Mouse (Mus musculus) c-Kit-negative CD71-positive TER-119-positive erythroid progenitor cells, embryonic 14.5 days (primary cell): Measurements from ENCODE around the gene Fam155a.

Experiments
- DNase-seq: peaks from one replicate; pipeline ENCODE4 v3.0.0-alpha.2; 2013; ENCODE audit warnings: low read depth, low spot score

Fam155a gene

DNA sequence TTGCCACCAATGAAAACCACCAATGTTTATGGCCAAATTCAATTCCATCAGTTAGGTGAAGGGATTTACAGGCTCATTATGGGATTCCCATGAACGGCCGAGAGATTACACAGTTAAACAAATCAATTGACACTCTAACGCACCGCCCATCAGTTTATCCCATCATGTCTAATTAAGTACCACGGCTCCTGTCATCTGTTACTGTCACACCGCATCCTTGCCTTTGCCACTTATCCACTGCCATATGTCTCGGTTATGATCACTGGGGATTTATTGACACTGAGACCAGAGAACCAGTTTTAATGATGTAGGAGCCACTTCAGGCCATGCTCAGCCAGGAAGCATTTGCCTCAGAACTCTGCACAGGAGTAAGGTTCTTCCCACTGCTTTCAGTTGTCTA is 588.5 kb downstream of the Fam155a start:
- no peak for DNase-seq

DNA sequence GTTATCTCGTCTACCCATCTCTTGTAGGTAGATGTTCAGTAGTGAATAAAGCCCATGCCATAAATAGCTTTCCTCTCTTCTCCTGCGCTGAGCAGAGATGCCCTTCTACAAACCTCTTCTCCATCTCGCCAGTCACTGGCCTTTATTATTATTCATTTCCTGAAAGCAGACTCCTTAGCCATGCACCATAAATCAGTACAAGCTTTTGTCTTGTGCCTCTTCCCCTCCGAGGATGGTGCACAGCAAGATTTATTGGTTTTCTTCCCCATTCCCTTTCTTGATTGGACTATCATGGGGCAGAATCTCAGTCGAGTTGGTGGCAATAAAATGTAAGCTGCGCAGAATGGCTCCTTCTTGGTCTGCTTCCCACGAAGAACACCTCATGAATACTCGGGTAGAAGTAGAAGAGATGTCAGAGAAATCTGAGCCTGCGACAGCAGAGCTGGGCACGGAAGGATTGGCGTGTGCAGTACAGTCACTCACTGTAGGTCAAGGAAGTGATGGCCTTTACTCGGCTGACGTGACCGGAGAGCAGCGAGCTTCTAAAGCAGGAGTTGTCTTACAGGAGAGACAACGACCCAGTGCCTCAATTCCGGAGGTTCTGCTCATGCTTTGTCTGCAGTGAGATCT is 590.2 kb downstream of the Fam155a start:
- no peak for DNase-seq

DNA sequence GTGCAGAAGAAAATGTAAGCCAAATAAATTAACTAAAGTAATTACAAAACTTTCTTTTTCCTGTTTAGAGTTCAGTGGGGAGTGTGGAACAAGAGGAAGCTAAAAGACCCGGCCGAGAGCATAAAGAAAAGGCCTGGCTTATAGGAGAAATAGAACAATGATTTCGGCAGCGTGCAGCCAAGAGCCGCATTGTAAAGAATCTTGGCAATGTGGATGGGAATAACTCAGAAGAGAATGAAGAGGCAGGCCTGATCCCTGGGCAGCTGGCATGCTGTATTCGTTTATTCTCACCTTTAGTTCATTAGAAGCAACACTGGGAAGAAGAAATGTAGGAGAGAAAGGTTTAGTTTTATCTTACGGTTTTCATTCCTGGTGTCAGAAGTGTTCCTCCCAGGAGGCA is 594.0 kb downstream of the Fam155a start:
- no peak for DNase-seq

DNA sequence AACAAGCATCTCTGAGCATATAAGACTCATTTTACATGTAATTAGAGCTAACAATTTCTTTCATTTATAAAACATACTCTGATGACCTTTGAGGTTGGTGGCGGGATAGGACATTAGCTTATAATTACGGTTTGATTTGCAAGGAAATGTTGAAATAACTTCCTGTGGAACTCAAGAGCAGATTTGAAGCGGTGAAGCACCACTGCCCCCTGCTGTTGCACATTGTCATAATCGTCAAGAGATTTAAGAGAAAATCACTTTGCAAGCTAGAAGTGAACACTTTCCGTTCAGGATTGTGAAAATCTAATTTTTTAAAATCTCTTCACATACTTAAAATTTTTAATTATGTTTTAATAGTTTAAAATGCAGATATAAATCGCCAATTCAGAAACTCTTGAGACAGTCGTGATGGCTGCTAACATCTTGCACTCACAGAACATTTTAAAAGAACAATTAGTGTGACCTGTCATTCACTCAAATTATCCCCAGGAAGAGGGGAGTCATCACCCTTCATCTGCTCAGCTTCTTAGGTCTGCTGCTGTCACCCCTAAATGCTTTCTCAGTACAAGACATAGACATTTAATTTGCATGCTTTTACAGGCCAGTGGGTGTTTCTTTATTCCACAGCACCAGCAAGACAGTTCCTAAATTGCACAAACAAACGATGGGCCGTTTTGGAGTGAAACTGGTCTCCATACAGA is 595.9 kb downstream of the Fam155a start:
- DNase-seq = no peak

DNA sequence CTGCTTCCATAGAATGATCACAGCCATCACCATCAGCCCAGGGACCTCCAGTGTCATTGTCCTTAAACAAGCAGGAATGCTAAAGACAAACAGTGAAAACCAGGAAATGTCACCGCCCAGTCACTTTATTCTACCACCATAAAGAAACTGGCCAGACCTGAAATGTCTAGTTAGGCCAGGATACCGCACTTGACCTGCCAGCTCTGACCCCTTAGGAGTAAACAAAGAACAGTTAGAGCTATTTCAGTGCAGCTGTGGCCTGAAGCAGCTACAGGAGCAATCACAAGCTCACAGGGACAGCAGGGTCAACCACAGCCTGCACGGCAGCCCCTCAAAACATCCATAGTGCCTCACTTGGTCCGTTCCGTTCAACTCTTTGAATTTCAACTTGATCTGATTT is 599.1 kb downstream of the Fam155a start:
- DNase-seq = no peak

DNA sequence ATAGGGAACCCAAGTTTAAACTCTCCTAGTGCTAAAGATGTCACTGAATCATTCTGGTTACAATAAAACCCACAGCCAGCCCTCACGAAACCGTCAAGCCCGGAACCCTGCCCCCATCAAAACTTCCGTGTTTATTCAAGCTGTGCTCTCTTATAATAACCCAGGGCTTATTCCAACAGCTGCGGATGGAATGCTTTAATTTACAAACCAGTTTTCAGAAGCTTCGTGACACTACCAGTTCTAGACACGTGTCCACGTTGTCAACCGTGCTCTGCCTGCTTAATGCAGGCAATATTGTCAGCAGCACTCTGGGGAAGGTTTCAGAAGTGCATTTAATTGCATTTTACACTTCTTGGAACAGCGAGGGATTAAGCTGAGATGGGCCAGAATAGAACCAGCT is 603.0 kb downstream of the Fam155a start:
- DNase-seq = no peak

DNA sequence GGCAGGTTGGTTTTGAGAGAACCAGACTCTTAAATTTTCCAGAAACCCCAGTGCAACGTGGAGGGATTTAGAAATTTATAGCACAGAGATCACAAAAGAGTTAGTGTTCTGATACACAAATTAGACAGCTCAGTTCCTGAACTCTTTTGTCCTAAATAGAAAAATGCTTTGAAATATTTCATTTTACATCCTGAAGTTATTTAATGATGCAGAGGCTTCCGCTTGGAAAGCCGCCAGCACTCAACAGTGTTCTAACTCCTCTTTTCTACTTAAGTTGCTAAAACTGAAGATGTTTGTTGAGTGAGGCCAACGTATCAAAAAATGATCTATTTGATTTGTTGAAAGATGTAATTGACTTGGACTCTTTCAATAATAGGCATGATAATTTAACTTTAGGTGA is 609.4 kb downstream of the Fam155a start:
- no peak for DNase-seq

DNA sequence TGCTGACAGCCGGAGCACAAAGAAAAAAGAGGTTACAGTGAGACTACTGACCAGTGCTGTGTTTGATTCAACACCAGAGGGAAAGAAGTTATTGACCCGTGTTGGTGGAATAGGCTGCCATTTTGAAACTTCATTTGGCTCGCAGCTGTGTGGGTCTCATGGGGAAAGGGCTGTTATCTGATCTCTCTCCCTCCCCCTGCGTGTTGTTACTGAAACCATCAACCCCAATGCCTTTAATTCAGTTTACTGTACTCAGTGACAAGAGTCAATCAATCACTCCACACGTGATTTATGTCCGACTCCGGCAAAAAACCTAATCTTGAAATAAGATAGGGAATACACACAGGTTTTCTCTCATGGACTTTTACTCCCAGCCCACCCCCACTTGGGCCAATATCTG is 611.6 kb downstream of the Fam155a start:
- DNase-seq = no peak

DNA sequence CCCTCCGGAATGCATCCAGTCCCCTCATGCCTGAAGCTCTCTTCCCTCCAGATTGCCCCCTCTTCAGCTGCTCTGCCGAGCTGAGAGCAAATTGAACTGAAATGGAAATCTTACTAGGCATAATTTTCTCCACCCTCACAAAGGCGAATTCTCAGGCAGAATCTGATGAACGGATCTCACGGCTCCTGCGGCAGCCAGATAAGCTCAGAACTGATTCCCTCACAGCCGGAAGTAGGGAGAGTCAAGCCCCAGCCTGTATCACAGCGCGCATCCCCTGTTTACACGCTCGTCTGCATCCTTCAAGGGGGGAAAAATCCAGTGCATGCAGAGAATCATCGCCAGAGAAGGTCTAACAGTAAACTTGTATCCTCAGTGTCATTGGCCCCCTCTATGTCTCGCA is 612.3 kb downstream of the Fam155a start:
- DNase-seq = no peak

DNA sequence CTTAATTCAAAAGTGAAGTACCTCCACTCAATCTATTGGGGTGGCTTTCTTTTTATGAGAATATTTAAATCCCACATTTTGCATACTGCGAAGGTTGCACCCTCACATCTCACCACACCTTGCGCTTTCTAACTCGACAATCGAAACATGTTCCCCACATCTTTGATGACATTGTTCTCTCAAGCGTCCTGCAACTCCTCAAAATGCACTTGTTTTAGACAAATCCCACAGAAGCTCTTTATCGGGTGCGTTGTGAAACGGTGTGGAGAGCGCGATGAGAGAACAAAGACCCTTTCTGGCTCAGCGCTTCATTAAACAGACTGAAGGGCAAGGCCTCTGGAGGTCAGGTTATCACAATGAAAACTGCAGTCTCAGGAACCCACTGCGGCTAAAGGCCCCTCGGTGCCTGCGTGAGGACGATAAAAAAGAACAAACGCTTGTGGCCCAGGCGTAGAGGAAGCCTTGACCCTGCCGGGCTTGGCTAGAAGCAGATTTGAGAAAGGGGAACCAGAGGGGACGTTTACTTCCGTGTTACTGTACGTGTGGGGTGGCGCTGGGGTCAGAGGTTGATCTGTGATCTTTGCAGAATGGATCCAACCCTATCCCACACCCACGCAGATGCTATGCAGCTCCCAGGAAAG is 613.7 kb downstream of the Fam155a start:
- DNase-seq = no peak
